Mouse (Mus musculus): Measurements from ENCODE around the gene Gria1.

Gene Gria1

GRCm38 (mm10) chr11:57011024-57011690, at the start of gene Gria1:
Gene Gria1, plus strand, starts transcription at chr11:57011387.
- DNase-seq (ENCODE audit: low read depth, low spot score), result peak; percentile 42

- no peak for DNase-seq (ENCODE audit: low read depth, low spot score)
These were observed 49.4 kb upstream of the Gria1 start for GRCm38 (mm10) chr11:56961751-56962150.

- DNase-seq (ENCODE audit: low read depth, low spot score), result peak; percentile 33
These were observed 38.4 kb upstream of the Gria1 start for GRCm38 (mm10) chr11:56972814-56973213.

- no peak for DNase-seq (ENCODE audit: low read depth, low spot score)
These were observed 26.7 kb upstream of the Gria1 start for GRCm38 (mm10) chr11:56984321-56985000.

GRCm38 (mm10) chr11:56985457-56985856, 25.7 kb upstream of the Gria1 start:
- DNase-seq (ENCODE audit: low read depth, low spot score), result no peak

- no peak for DNase-seq (ENCODE audit: low read depth, low spot score)
These were observed 11.6 kb upstream of the Gria1 start for GRCm38 (mm10) chr11:56999601-57000001.

GRCm38 (mm10) chr11:57004611-57005010, 6.6 kb upstream of the Gria1 start:
- DNase-seq (ENCODE audit: low read depth, low spot score), result no peak

GRCm38 (mm10) chr11:57005341-57005740, 5.8 kb upstream of the Gria1 start:
- DNase-seq (ENCODE audit: low read depth, low spot score), result no peak

- no peak for DNase-seq (ENCODE audit: low read depth, low spot score)
These were observed 3.4 kb upstream of the Gria1 start for GRCm38 (mm10) chr11:57007790-57008189.

GRCm38 (mm10) chr11:57010611-57011010, 576 bp upstream of the Gria1 start:
- peak; percentile 56 for DNase-seq (ENCODE audit: low read depth, low spot score)

GRCm38 (mm10) chr11:57011691-57012039, 478 bp downstream of the Gria1 start:
- DNase-seq (ENCODE audit: low read depth, low spot score), result peak; percentile 85

GRCm38 (mm10) chr11:57012287-57012921, 1.2 kb downstream of the Gria1 start:
- DNase-seq (ENCODE audit: low read depth, low spot score), result no peak

- peak; percentile 40 for DNase-seq (ENCODE audit: low read depth, low spot score)
These were observed 2.4 kb downstream of the Gria1 start for GRCm38 (mm10) chr11:57013464-57014190.

- no peak for DNase-seq (ENCODE audit: low read depth, low spot score)
These were observed 3.2 kb downstream of the Gria1 start for GRCm38 (mm10) chr11:57014396-57014795.

- no peak for DNase-seq (ENCODE audit: low read depth, low spot score)
These were observed 7.3 kb downstream of the Gria1 start for GRCm38 (mm10) chr11:57018536-57018935.

GRCm38 (mm10) chr11:57022400-57022799, 11.2 kb downstream of the Gria1 start:
- DNase-seq (ENCODE audit: low read depth, low spot score), result no peak

GRCm38 (mm10) chr11:57030448-57030847, 19.3 kb downstream of the Gria1 start:
- peak; percentile 91 for DNase-seq (ENCODE audit: low read depth, low spot score)

GRCm38 (mm10) chr11:57038807-57039206, 27.6 kb downstream of the Gria1 start:
- peak; percentile 87 for DNase-seq (ENCODE audit: low read depth, low spot score)

GRCm38 (mm10) chr11:57039306-57039705, 28.1 kb downstream of the Gria1 start:
- DNase-seq (ENCODE audit: low read depth, low spot score), result no peak

- no peak for DNase-seq (ENCODE audit: low read depth, low spot score)
These were observed 30.9 kb downstream of the Gria1 start for GRCm38 (mm10) chr11:57042057-57042456.

GRCm38 (mm10) chr11:57044146-57044545, 33.0 kb downstream of the Gria1 start:
- DNase-seq (ENCODE audit: low read depth, low spot score), result no peak

Measured in telencephalon, adult 2 months (tissue).